Mouse (Mus musculus) megakaryocyte progenitor cell, adult 5-6 weeks (primary cell): ENCODE data around the gene Hist3h2a. TPM values are rescaled to one million over a fixed set of nuclear protein-coding genes. Genes with fewer than 3 reads are reported as not detected.
A peak's percentile ranks its signal among the peaks of the same experiment; 100 is the strongest.
"Not testable (repeated sequence)": the region's sequence is repeated elsewhere in the genome, so short reads cannot be mapped to it uniquely, and the experiment has no call there.

ENCODE experiments used
- ATAC-seq: replicated peaks from 2 replicates; pipeline ENCODE4 v1.8.0; 2016; ENCODE audit warnings: mild to moderate bottlenecking, moderate TSS enrichment, inconsistent platforms; ENCODE audit not compliant: poor library complexity
- total RNA-seq, 2 experiments: library from RNA; stranded (forward) in 1 of 2; stranded (reverse) in 1 of 2; fragments of 157-497, 149-512 nt in 1 of 2; fragments of 200-1000 nt in 1 of 2; gene quantifications; 2 replicates each; pipeline versions ENCODE4 v1.2.3 to v1.2.4; 2015 to 2017

The Hist3h2a gene
- total RNA-seq, 2 experiments from 2014 or later: 19.4 to 238 TPM

- ATAC-seq: no peak
Measured at GRCm38 (mm10) chr11:58947306-58947705, 7.2 kb upstream of the Hist3h2a start.

GRCm38 (mm10) chr11:58947798-58948528 lies 6.5 kb upstream of the Hist3h2a start:
- ATAC-seq: peak; percentile 52

- ATAC-seq: peak; percentile 78
Measured at GRCm38 (mm10) chr11:58948542-58949479, 5.7 kb upstream of the Hist3h2a start, which contains the start of gene Hist3h2ba. TSS of gene Hist3h2ba (plus strand) at chr11:58948920.

GRCm38 (mm10) chr11:58949480-58950431 lies 4.7 kb upstream of the Hist3h2a start:
- ATAC-seq: no peak

- no peak for ATAC-seq
Measured at GRCm38 (mm10) chr11:58951210-58951609, 3.3 kb upstream of the Hist3h2a start.

GRCm38 (mm10) chr11:58953351-58954169 lies 925 bp upstream of the Hist3h2a start:
- peak; percentile 24; the same call in 1 of the 2 replicates for ATAC-seq

GRCm38 (mm10) chr11:58954170-58954419 lies 390 bp upstream of the Hist3h2a start:
- not testable (repeated sequence) for ATAC-seq

GRCm38 (mm10) chr11:58955143-58955867 lies 820 bp downstream of the Hist3h2a start:
- ATAC-seq: peak; percentile 11

GRCm38 (mm10) chr11:58955868-58956257 lies 1.4 kb downstream of the Hist3h2a start:
- no peak for ATAC-seq

GRCm38 (mm10) chr11:58957226-58957914 lies 2.9 kb downstream of the Hist3h2a start:
- no peak for ATAC-seq

GRCm38 (mm10) chr11:58958536-58958935 lies 4.1 kb downstream of the Hist3h2a start:
- no peak for ATAC-seq

GRCm38 (mm10) chr11:58959186-58959825 lies 4.8 kb downstream of the Hist3h2a start:
- ATAC-seq: peak; percentile 13

- ATAC-seq: peak; percentile 72
Measured at GRCm38 (mm10) chr11:58959921-58960465, 5.5 kb downstream of the Hist3h2a start.

- no peak for ATAC-seq
Measured at GRCm38 (mm10) chr11:58961364-58962177, 7.1 kb downstream of the Hist3h2a start.

- ATAC-seq: peak; percentile 33
Measured at GRCm38 (mm10) chr11:58963543-58963942, 9.1 kb downstream of the Hist3h2a start.

GRCm38 (mm10) chr11:58964216-58964615 lies 9.7 kb downstream of the Hist3h2a start:
- ATAC-seq: no peak
